Mouse (Mus musculus) cerebellum, adult 2 months (tissue): ENCODE measurements around the gene Tmem222.

Experiments
- CTCF ChIP-seq: fragments of 200-500 bp; IDR thresholded peaks from 2 replicates; pipeline ENCODE4 v1.5.1; 2011; ENCODE audit warnings: low read depth, mild to moderate bottlenecking, control low read depth, low read length, moderate library complexity, borderline replicate concordance; ENCODE audit not compliant: insufficient read depth
- POLR2A ChIP-seq: fragments of 200-500 bp; IDR thresholded peaks from 2 replicates; pipeline ENCODE4 v1.6.1; 2011; ENCODE audit warnings: low read length, control low read depth, borderline replicate concordance; ENCODE audit not compliant: insufficient read depth

- TF ChIP-seq CTCF, result no peak
- no peak for TF ChIP-seq POLR2A
Observed at GRCm38 (mm10) chr4:133264559-133264958, 13.0 kb downstream of the Tmem222 start.
